Mouse (Mus musculus) heart, embryonic 10.5 days (tissue): ENCODE measurements around the gene Olfr1359. TPM values are rescaled to one million over a fixed set of nuclear protein-coding genes. Genes with fewer than 3 reads are reported as not detected.
"Not testable (repeated sequence)": the region's sequence is repeated elsewhere in the genome, so short reads cannot be mapped to it uniquely, and the experiment has no call there.

Source experiments
- DNase-seq: peaks from one replicate; pipeline ENCODE4 v3.0.0-alpha.2; 2017; ENCODE audit warnings: low spot score
- H3K27ac ChIP-seq: fragments of 300-500 bp; sonication (generic); 2 replicates; pipeline ENCODE4 v1.5.1; 2016; ENCODE audit warnings: mild to moderate bottlenecking
- H3K27me3 ChIP-seq: fragments of 300-500 bp; sonication (generic); 2 replicates; pipeline ENCODE4 v1.6.1; 2016; ENCODE audit warnings: mild to moderate bottlenecking; ENCODE audit not compliant: poor library complexity, insufficient read depth, severe bottlenecking
- H3K36me3 ChIP-seq: fragments of 300-500 bp; sonication (generic); 2 replicates; pipeline ENCODE4 v1.6.1; 2016; ENCODE audit warnings: mild to moderate bottlenecking, moderate library complexity
- H3K4me1 ChIP-seq: fragments of 300-500 bp; sonication (generic); 2 replicates; pipeline ENCODE4 v1.6.1; 2016; ENCODE audit warnings: mild to moderate bottlenecking
- H3K4me3 ChIP-seq: fragments of 300-500 bp; sonication (generic); 2 replicates; pipeline ENCODE4 v1.5.1; 2016; ENCODE audit warnings: mild to moderate bottlenecking, moderate library complexity
- H3K9me3 ChIP-seq: fragments of 300-500 bp; sonication (generic); 2 replicates; pipeline ENCODE4 v1.6.1; 2016; ENCODE audit warnings: mild to moderate bottlenecking, moderate library complexity
- WGBS: fragments of 180-500 bp; shearing (Covaris S2); methylation state at CpG from one replicate; pipeline ENCODE4 v1.1.7; 2016; 5-methylcytosine and 5-hydroxymethylcytosine counted together
- polyA plus RNA-seq: library from polyadenylated mRNA; unstranded; fragments of >200 nt; fragmentation: Nextera tagmentation; extraction: Ambion mirVana; gene quantifications from 2 replicates; pipeline ENCODE4 v1.2.1, GENCODE M21; 2016

Gene Olfr1359
- polyA plus RNA-seq, 1 experiment from 2014 or later, result not detected

GRCm38 (mm10) chr13:21717397-21718357, 19.8 kb downstream of the Olfr1359 start, which contains the start of gene Hist1h3h:
Gene Hist1h3h, plus strand, starts transcription at chr13:21717659.
- not testable (repeated sequence) for H3K36me3 ChIP-seq
- WGBS, result under 1% methylated on average over 30 of the region's 56 CpGs

DNA sequence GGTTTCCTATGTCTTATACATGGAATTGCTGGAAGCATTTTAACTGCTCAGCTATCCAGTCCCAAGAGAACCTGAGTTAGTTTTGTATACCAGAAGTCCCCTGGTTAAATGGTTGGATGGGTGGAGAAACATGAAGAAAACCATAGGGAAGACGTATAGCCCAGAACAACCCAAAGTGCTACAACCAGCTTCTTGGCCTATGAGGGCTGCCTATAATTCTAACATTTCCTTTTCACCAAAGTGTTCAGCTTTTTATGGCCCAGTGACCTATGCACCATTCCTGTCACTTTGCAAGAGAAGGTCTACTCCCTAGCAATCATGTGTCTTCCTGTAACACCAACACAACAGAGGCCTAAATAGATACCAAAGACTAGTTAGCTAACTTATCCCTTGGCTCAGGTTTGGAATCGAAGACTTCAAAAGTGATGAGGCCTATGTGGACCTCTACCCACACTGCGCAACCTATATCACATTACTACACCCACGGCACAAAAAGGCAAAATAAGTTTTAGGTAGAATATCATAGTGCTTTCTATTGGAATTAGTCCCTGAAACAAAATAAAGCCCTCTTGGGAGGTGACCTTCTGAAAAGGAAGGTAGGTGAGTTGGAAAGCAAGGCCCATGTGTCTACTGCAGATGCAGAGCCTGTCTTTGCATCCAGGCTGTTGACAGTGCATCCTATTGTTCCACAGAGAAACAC, 20.6 kb downstream of the Olfr1359 start:
- Histone ChIP-seq H3K36me3 (no peaks in the 10 kb centered on the region), H3K27me3 (no peaks in the 10 kb centered on the region), H3K9me3 (no peaks in the 10 kb centered on the region), H3K4me3 (peak overlapping the region; percentile 56), H3K4me1 (peaks cover 15% of the 10 kb centered on the region), H3K27ac (peak overlapping the region; percentile 88)
- no peak for DNase-seq
- 61% methylated on average over 4 of the region's 4 CpGs for WGBS

More at GRCm38 (mm10) chr13:21717397-21718357, 19.8 kb downstream of the Olfr1359 start, which contains the start of gene Hist1h3h:
- H3K27me3 ChIP-seq, H3K9me3 ChIP-seq: not testable (repeated sequence)
- peak; percentile 94 for DNase-seq
- peak within 1 kb of the TSS; percentile 91 for H3K27ac ChIP-seq
- H3K4me1 ChIP-seq, result peaks cover 15% of the 10 kb centered on the region
- H3K4me3 ChIP-seq, result peak within 1 kb of the TSS; percentile 56

- not testable (repeated sequence) for H3K4me1 ChIP-seq, H3K27me3 ChIP-seq, H3K9me3 ChIP-seq, H3K36me3 ChIP-seq
- Histone ChIP-seq H3K27ac (peak overlapping the region; percentile 87), H3K4me3 (peak overlapping the region; percentile 55)
- WGBS, result 3% methylated on average over 21 of the region's 44 CpGs
- DNase-seq, result peak; percentile 74
Measured at GRCm38 (mm10) chr13:21721107-21721756, 23.3 kb downstream of the Olfr1359 start.

- peak within 1 kb of the TSS; percentile 87 for H3K27ac ChIP-seq
- H3K4me3 ChIP-seq, result peak within 1 kb of the TSS; percentile 55
- DNase-seq, result peak; percentile 90
- not testable (repeated sequence) for H3K36me3 ChIP-seq, H3K4me1 ChIP-seq, H3K27me3 ChIP-seq, H3K9me3 ChIP-seq
- WGBS, result under 1% methylated on average over 37 of the region's 37 CpGs
Measured at GRCm38 (mm10) chr13:21721757-21722372, 24.0 kb downstream of the Olfr1359 start, which contains the start of gene Hist1h2bm. Gene Hist1h2bm, plus strand, starts transcription at chr13:21722044.

DNA sequence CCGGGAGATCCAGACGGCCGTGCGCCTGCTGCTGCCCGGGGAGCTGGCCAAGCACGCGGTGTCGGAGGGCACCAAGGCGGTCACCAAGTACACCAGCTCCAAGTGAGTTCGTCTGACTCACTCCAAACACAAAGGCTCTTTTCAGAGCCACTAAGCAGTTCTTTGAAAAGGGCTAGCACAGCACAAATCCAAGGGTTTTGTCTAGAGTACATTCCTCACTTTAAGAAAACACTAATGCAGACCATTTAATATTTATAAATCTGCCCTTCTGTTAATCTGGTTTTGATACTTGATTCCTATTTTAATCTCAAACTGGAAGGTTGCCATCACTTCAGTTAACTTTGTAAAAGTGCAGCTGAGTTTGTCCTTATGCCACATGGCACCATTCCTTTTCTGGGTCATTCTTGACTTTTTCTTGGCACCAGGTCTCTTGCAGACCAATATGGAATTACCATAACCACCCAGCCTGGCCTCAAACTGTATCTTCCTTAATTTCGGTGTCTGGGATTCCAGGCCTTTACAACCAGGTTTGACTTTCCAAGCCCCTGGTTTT, 24.5 kb downstream of the Olfr1359 start:
- Histone ChIP-seq H3K27ac (peak overlapping the region; percentile 85), H3K36me3 (no peaks in the 10 kb centered on the region), H3K4me1 (peaks cover 8% of the 10 kb centered on the region), H3K4me3 (peak overlapping the region; percentile 55), H3K27me3 (no peaks in the 10 kb centered on the region), H3K9me3 (no peaks in the 10 kb centered on the region)
- DNase-seq, result no peak
- WGBS, result 5% methylated on average over 11 of the region's 11 CpGs

GRCm38 (mm10) chr13:21722993-21723836, 25.3 kb downstream of the Olfr1359 start:
- no peak for DNase-seq
- Histone ChIP-seq H3K9me3 (no peaks in the 10 kb centered on the region), H3K36me3 (no peaks in the 10 kb centered on the region), H3K27ac (peak overlapping the region; percentile 85), H3K4me1 (peaks cover 8% of the 10 kb centered on the region), H3K4me3 (peak overlapping the region; percentile 55; the same call in 1 of the 2 replicates), H3K27me3 (no peaks in the 10 kb centered on the region)
- 46% methylated on average over 5 of the region's 5 CpGs for WGBS

GRCm38 (mm10) chr13:21727948-21728572, 30.1 kb downstream of the Olfr1359 start:
- Histone ChIP-seq H3K9me3 (no peaks in the 10 kb centered on the region), H3K27ac (no peak overlapping the region), H3K36me3 (no peaks in the 10 kb centered on the region), H3K4me3 (no peak overlapping the region), H3K4me1 (no peaks in the 10 kb centered on the region), H3K27me3 (no peaks in the 10 kb centered on the region)
- DNase-seq, result no peak
- WGBS, result 31% methylated on average over 11 of the region's 11 CpGs

- H3K27ac ChIP-seq, result no peak overlapping the region
- H3K27me3 ChIP-seq, result no peaks in the 10 kb centered on the region
- DNase-seq, result no peak
- H3K4me3 ChIP-seq, result no peak overlapping the region
- H3K36me3 ChIP-seq, result no peaks in the 10 kb centered on the region
- H3K4me1 ChIP-seq, result peaks cover 10% of the 10 kb centered on the region; the same call in 1 of the 2 replicates
- 57% methylated on average over 1 of the region's 1 CpGs for WGBS
- no peaks in the 10 kb centered on the region for H3K9me3 ChIP-seq
Measured at GRCm38 (mm10) chr13:21729544-21729943, 31.6 kb downstream of the Olfr1359 start.

DNA sequence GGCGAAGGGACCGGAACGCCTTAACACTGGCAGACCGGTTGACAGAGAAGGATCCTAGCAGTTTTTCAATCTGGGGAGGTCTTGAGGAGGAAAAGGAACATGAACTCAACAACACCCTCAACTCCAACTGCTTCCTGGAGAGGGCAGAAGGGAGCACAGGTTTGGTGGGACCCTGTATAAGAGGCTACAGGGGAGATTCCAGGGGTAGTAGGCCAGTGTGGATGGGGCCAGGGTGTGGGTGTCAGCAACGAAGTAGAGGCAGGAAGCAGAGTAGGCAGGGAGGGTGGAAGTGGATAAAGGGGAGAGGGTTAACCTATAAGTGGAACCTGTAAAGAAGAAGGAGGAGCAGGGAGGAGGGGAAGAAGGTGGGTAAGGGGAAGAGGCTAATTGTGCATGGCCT, 35.6 kb downstream of the Olfr1359 start:
- Histone ChIP-seq H3K27me3 (no peaks in the 10 kb centered on the region), H3K27ac (peak overlapping the region; percentile 95), H3K9me3 (no peaks in the 10 kb centered on the region), H3K36me3 (no peaks in the 10 kb centered on the region), H3K4me1 (peaks cover 10% of the 10 kb centered on the region; the same call in 1 of the 2 replicates), H3K4me3 (peak overlapping the region; percentile 12; the same call in 1 of the 2 replicates)
- DNase-seq, result no peak
- 71% methylated on average over 5 of the region's 5 CpGs for WGBS

- Histone ChIP-seq H3K36me3 (no peaks in the 10 kb centered on the region), H3K4me1 (peaks cover 10% of the 10 kb centered on the region; the same call in 1 of the 2 replicates), H3K9me3 (no peaks in the 10 kb centered on the region), H3K4me3 (peak overlapping the region; percentile 59), H3K27ac (peak overlapping the region; percentile 95), H3K27me3 (no peaks in the 10 kb centered on the region)
- WGBS, result under 1% methylated on average over 21 of the region's 21 CpGs
- peak; percentile 90 for DNase-seq
Measured at GRCm38 (mm10) chr13:21734010-21734905, 36.3 kb downstream of the Olfr1359 start.
